Mouse (Mus musculus) CD8-positive naive resting alpha-beta T cell, adult 2 months (primary cell): Measurements from ENCODE around the gene Slc5a6.
"Not testable (repeated sequence)": the region's sequence is repeated elsewhere in the genome, so short reads cannot be mapped to it uniquely, and the experiment has no call there.

Experiments used
- DNase-seq, 2 experiments: peaks; one replicate each; pipeline ENCODE4 v3.0.0; 2022; ENCODE audit warnings: low read depth in 2 of 2, low spot score in 2 of 2

Slc5a6 gene

GRCm38 (mm10) chr5:31071059-31071458 is 22.3 kb upstream of the Slc5a6 start:
- DNase-seq: no peak

GRCm38 (mm10) chr5:31069810-31070209 is 21.1 kb upstream of the Slc5a6 start:
- DNase-seq: no peak

- DNase-seq: no peak
Observed at GRCm38 (mm10) chr5:31055216-31056140, 6.8 kb upstream of the Slc5a6 start.

GRCm38 (mm10) chr5:31054261-31055215 is 5.8 kb upstream of the Slc5a6 start, which contains the start of gene Cad:
Gene Cad, plus strand, starts transcription at chr5:31054780.
- peak; percentile 85 to 90 for DNase-seq

- not testable (repeated sequence) for DNase-seq
Observed at GRCm38 (mm10) chr5:31053728-31054127, 5.0 kb upstream of the Slc5a6 start.

- DNase-seq: no peak
Observed at GRCm38 (mm10) chr5:31050427-31050826, 1.7 kb upstream of the Slc5a6 start.

- peak; percentile 96 to 98 for DNase-seq
Observed at GRCm38 (mm10) chr5:31047848-31048762, 619 bp downstream of the Slc5a6 start, which contains the start of gene Atraid. Gene Atraid, plus strand, starts transcription at chr5:31048312.

GRCm38 (mm10) chr5:31047074-31047473 is 1.6 kb downstream of the Slc5a6 start:
- DNase-seq: no peak

- DNase-seq: no peak
Observed at GRCm38 (mm10) chr5:31046416-31046815, 2.3 kb downstream of the Slc5a6 start.

GRCm38 (mm10) chr5:31038171-31038845 is 10.4 kb downstream of the Slc5a6 start:
- no peak for DNase-seq

GRCm38 (mm10) chr5:31036556-31036955 is 12.2 kb downstream of the Slc5a6 start:
- DNase-seq: not testable (repeated sequence)

GRCm38 (mm10) chr5:31034669-31035068 is 14.1 kb downstream of the Slc5a6 start:
- no peak for DNase-seq

GRCm38 (mm10) chr5:31031508-31031907 is 17.2 kb downstream of the Slc5a6 start:
- no peak for DNase-seq

- DNase-seq: no peak
Observed at GRCm38 (mm10) chr5:31030926-31031325, 17.8 kb downstream of the Slc5a6 start.

- DNase-seq: no peak
Observed at GRCm38 (mm10) chr5:31024641-31025040, 24.1 kb downstream of the Slc5a6 start.

GRCm38 (mm10) chr5:31023254-31023653 is 25.5 kb downstream of the Slc5a6 start:
- no peak for DNase-seq

GRCm38 (mm10) chr5:31022690-31023089 is 26.0 kb downstream of the Slc5a6 start:
- no peak for DNase-seq

- DNase-seq: not testable (repeated sequence)
Observed at GRCm38 (mm10) chr5:31021790-31022189, 26.9 kb downstream of the Slc5a6 start.

- no peak for DNase-seq
Observed at GRCm38 (mm10) chr5:31015913-31016312, 32.8 kb downstream of the Slc5a6 start.

- peak in 1 of 2 experiments; percentile 17 for DNase-seq
Observed at GRCm38 (mm10) chr5:31012737-31013136, 36.0 kb downstream of the Slc5a6 start.
